Mouse (Mus musculus): ENCODE measurements around the gene Sertad2.

- TF ChIP-seq CTCF (IDR thresholded peaks at IDR 0.05; ENCODE audit: low read depth) (no peak), EP300 (IDR thresholded peaks at IDR 0.05; ENCODE audit: low read depth) (no peak)
Measured at GRCm38 (mm10) chr11:20589393-20589792, 46.3 kb downstream of the Sertad2 start.
